Mouse (Mus musculus): Measurements from ENCODE around the gene Fndc3b.

DNA sequence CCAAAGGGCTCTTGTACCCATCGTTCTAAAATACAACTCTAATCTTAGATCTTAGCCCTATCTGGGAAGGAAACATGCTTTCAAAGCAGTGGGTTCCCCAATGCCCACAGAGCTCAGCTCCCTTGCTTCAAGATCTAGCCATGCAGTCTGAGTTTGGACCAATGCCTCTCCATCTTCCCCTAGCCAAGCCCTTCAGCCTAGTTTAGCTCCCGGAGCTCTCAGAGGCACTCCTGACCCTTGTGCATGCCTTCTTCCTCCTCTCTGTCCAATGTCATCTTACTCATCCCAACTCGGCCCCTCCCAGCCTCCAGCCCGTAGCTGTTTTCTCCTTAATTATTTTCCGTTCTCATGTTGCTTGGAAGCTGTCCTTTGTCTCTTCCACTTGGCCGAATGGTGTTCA, 1.3 kb upstream of the Fndc3b start:
- TF ChIP-seq POLR2A (IDR thresholded peaks at IDR 0.05; ENCODE audit: low read depth, low read length) (no peak), CTCF (IDR thresholded peaks at IDR 0.05; ENCODE audit: borderline replicate concordance, insufficient read depth, low read length) (no peak)

Measured in embryonic fibroblast, embryonic 13.5 days (primary cell).